Mouse (Mus musculus) intestine, postnatal 0 days (tissue): ENCODE data around the gene Aurka. TPM values are rescaled to one million over a fixed set of nuclear protein-coding genes. Genes with fewer than 3 reads are reported as not detected.
A peak's percentile ranks its signal among the peaks of the same experiment; 100 is the strongest.

Experiments used
- ATAC-seq: fragments of 200-750 bp; cut with Nextera tagmentation; 2 replicates; pipeline ENCODE4 v1.8.0; 2017; ENCODE audit warnings: mild to moderate bottlenecking, moderate TSS enrichment, moderate library complexity
- H3K27ac ChIP-seq: fragments of 300-500 bp; sonication (generic); 2 replicates; pipeline ENCODE4 v1.5.1; 2014; ENCODE audit warnings: mild to moderate bottlenecking, low read depth, low read length, moderate library complexity
- H3K27me3 ChIP-seq: fragments of 300-500 bp; sonication (generic); replicated peaks from 2 replicates; pipeline ENCODE4 v1.6.1; 2014; ENCODE audit warnings: low read length, mixed read lengths; ENCODE audit not compliant: control insufficient read depth, insufficient read depth
- H3K36me3 ChIP-seq: fragments of 300-500 bp; sonication (generic); 2 replicates; pipeline ENCODE4 v1.6.1; 2014; ENCODE audit warnings: mild to moderate bottlenecking, moderate library complexity; ENCODE audit not compliant: control insufficient read depth, insufficient read depth
- H3K4me1 ChIP-seq: fragments of 300-500 bp; sonication (generic); replicated peaks from 2 replicates; pipeline ENCODE4 v1.6.1; 2014; ENCODE audit warnings: antibody characterized with exemption, low read length, mixed read lengths; ENCODE audit not compliant: control insufficient read depth, insufficient read depth
- H3K4me2 ChIP-seq: fragments of 300-500 bp; sonication (generic); replicated peaks from 2 replicates; pipeline ENCODE4 v1.6.1; 2014; ENCODE audit warnings: low read depth, mild to moderate bottlenecking, moderate library complexity
- H3K4me3 ChIP-seq: fragments of 300-500 bp; sonication (generic); 2 replicates; pipeline ENCODE4 v1.5.1; 2014; ENCODE audit warnings: low read depth, low read length
- H3K9ac ChIP-seq: fragments of 300-500 bp; sonication (generic); 2 replicates; pipeline ENCODE4 v1.6.1; 2014; ENCODE audit warnings: mild to moderate bottlenecking, low read depth, low read length
- H3K9me3 ChIP-seq: fragments of 300-500 bp; sonication (generic); 2 replicates; pipeline ENCODE4 v1.6.1; 2016; ENCODE audit warnings: mixed run types; ENCODE audit not compliant: control insufficient read depth
- CTCF ChIP-seq: sonication (generic); IDR thresholded peaks from 2 replicates; pipeline ENCODE4 v1.5.1; 2016; ENCODE audit warnings: low read depth, mild to moderate bottlenecking, control low read depth, antibody characterized with exemption, moderate library complexity
- WGBS: fragments of 180-500 bp; shearing (Covaris S2); extraction: QIAGEN DNeasy Blood & Tissue Kit; methylation state at CpG from one replicate; pipeline ENCODE4 v1.1.7; 2014; 5-methylcytosine and 5-hydroxymethylcytosine counted together
- polyA plus RNA-seq: library from polyadenylated mRNA; unstranded; fragments of >200 nt; fragmentation: Nextera tagmentation; extraction: Ambion mirVana; gene quantifications from 2 replicates; pipeline ENCODE4 v1.2.1, GENCODE M21; 2015

The Aurka gene
- polyA plus RNA-seq, 1 experiment from 2014 or later, result 23.1 TPM

DNA sequence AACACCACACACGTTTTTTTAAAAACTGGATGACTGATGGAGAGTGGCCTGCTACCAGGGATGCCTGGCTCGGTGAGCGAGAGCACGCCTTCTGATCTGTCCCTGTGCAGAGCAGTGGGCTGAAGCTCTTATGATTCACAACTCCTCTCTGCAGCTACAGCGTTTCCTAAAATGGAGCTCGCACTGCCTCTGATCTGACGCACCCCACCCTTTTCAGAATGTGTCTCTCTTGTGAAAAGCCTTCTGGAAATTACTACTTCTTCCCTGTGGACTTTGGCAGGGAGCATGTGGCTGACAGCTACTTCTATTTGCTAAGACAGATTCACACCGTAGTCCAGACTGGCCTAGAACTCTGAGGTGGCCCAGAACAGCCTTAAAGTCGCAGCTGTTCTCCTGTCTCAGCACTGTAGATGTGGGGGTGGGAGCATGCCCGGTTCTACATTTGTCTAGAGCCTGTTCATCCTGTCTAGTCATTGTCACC lies 21.7 kb upstream of the Aurka start:
- Histone ChIP-seq H3K27me3 (no peaks in the 10 kb centered on the region), H3K4me3 (no peak overlapping the region), H3K27ac (no peak overlapping the region), H3K4me2 (no peak overlapping the region), H3K9me3 (no peaks in the 10 kb centered on the region), H3K4me1 (no peaks in the 10 kb centered on the region), H3K36me3 (no peaks in the 10 kb centered on the region), H3K9ac (no peak overlapping the region)
- WGBS, result 39% methylated on average over 10 of the region's 10 CpGs
- no peak for TF ChIP-seq CTCF
- ATAC-seq, result peak; percentile 31; the same call in 1 of the 2 replicates

DNA sequence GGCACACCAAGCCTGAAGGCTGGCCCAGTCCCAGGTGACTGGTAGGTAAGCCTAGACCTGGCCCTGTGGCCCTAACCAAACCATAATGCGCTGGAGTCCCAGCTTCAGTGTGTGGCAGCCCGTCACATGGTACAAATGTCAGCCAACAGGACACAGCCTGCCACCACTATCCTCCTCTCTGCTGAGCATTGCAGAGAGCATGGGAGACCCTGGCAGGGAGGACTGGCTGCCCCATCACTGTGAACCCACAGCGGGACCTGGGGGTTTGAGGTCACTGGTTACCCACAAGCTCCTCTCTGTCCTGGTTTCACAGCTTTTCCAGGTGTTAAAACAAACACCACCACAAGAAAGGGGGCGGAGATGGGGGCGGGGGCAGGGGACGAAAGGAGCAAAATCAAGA lies 20.0 kb upstream of the Aurka start:
- TF ChIP-seq CTCF, result no peak
- H3K9me3 ChIP-seq, result no peaks in the 10 kb centered on the region
- H3K4me1 ChIP-seq, result no peaks in the 10 kb centered on the region
- ATAC-seq, result no peak
- no peaks in the 10 kb centered on the region for H3K36me3 ChIP-seq
- no peaks in the 10 kb centered on the region for H3K27me3 ChIP-seq
- 23% methylated on average over 6 of the region's 6 CpGs for WGBS
- no peak overlapping the region for H3K9ac ChIP-seq
- no peak overlapping the region for H3K27ac ChIP-seq
- H3K4me3 ChIP-seq, result no peak overlapping the region
- H3K4me2 ChIP-seq, result no peak overlapping the region

GRCm38 (mm10) chr2:172384715-172385114 lies 14.4 kb upstream of the Aurka start:
- H3K27me3 ChIP-seq, result no peaks in the 10 kb centered on the region
- H3K4me1 ChIP-seq, result no peaks in the 10 kb centered on the region
- WGBS, result 86% methylated on average over 3 of the region's 3 CpGs
- no peak for TF ChIP-seq CTCF
- H3K27ac ChIP-seq, result no peak overlapping the region
- no peak overlapping the region for H3K4me2 ChIP-seq
- ATAC-seq, result no peak
- no peaks in the 10 kb centered on the region for H3K9me3 ChIP-seq
- H3K4me3 ChIP-seq, result no peak overlapping the region
- H3K36me3 ChIP-seq, result peaks cover 30% of the 10 kb centered on the region
- H3K9ac ChIP-seq, result no peak overlapping the region

DNA sequence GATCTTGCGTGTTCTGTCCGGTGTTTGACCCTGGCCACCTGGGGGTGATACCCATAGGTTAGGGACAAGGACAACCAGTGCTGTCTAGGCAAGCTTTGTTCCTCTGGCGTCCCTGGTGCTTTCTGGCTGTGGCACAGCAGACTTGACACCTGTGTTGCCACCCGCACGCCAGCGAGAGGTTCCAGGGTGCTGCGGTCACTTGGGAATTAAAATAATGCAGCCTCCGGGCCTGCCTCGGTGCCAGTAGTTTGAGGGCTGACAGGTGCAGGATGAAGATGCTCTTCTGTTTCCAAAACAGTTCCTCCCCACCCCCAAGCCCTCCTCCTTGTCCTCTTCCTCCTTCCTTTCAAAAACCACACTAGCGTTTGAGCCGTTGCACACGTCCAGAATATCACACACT lies 11.6 kb upstream of the Aurka start:
- 90% methylated on average over 12 of the region's 12 CpGs for WGBS

DNA sequence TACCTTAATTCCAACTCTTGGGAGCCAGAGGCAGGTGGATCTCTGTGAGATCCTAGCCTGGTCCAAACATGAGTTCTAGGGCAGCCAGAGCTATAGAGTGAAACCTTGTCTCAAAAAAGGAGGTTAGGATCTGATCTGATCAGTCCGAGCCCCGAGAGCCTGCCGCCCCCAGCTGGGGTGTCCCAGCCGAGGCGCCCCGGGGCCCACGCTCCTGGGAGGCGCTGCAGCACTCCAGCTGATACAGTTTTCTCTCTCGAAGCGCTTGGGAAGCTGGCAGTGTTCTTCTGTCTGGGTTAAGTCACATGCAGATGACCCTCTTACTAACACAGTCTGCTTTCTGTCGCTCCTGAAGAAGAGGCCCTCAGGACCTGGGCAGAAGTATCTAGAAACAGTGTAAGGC lies 11.0 kb upstream of the Aurka start:
- no peak overlapping the region for H3K9ac ChIP-seq
- no peak overlapping the region for H3K4me3 ChIP-seq
- WGBS, result 94% methylated on average over 11 of the region's 11 CpGs
- no peak for TF ChIP-seq CTCF
- no peaks in the 10 kb centered on the region for H3K4me1 ChIP-seq
- no peaks in the 10 kb centered on the region for H3K27me3 ChIP-seq
- no peak overlapping the region for H3K27ac ChIP-seq
- peaks cover 61% of the 10 kb centered on the region for H3K36me3 ChIP-seq
- no peak overlapping the region for H3K4me2 ChIP-seq
- no peak for ATAC-seq
- H3K9me3 ChIP-seq, result no peaks in the 10 kb centered on the region

More for the DNA sequence above, 11.6 kb upstream of the Aurka start:
- Histone ChIP-seq H3K4me3 (no peak overlapping the region), H3K9me3 (no peaks in the 10 kb centered on the region), H3K9ac (no peak overlapping the region), H3K4me1 (no peaks in the 10 kb centered on the region), H3K4me2 (no peak overlapping the region), H3K27me3 (no peaks in the 10 kb centered on the region), H3K36me3 (peaks cover 55% of the 10 kb centered on the region), H3K27ac (no peak overlapping the region)
- no peak for TF ChIP-seq CTCF
- no peak for ATAC-seq

GRCm38 (mm10) chr2:172380513-172380912 lies 10.2 kb upstream of the Aurka start:
- WGBS, result 93% methylated on average over 17 of the region's 17 CpGs
- Histone ChIP-seq H3K4me3 (no peak overlapping the region), H3K4me2 (no peak overlapping the region), H3K36me3 (peaks cover 69% of the 10 kb centered on the region), H3K27me3 (no peaks in the 10 kb centered on the region), H3K9me3 (no peaks in the 10 kb centered on the region), H3K27ac (peak overlapping the region; percentile 15; the same call in 1 of the 2 replicates), H3K4me1 (no peaks in the 10 kb centered on the region), H3K9ac (no peak overlapping the region)
- TF ChIP-seq CTCF, result no peak
- ATAC-seq, result no peak

- H3K27ac ChIP-seq, result no peak overlapping the region
- H3K36me3 ChIP-seq, result peaks cover 86% of the 10 kb centered on the region
- H3K4me1 ChIP-seq, result no peaks in the 10 kb centered on the region
- no peak for ATAC-seq
- peak; percentile 75 for TF ChIP-seq CTCF
- no peak overlapping the region for H3K4me2 ChIP-seq
- H3K27me3 ChIP-seq, result no peaks in the 10 kb centered on the region
- H3K4me3 ChIP-seq, result no peak overlapping the region
- 74% methylated on average over 7 of the region's 7 CpGs for WGBS
- H3K9ac ChIP-seq, result no peak overlapping the region
- H3K9me3 ChIP-seq, result no peaks in the 10 kb centered on the region
Observed at GRCm38 (mm10) chr2:172378332-172378731, 8.0 kb upstream of the Aurka start.
